Mouse (Mus musculus): Measurements from ENCODE around the gene Rnf207.

- TF ChIP-seq EP300 (IDR thresholded peaks at IDR 0.05; ENCODE audit: low read depth) (no peak), CTCF (IDR thresholded peaks at IDR 0.05; ENCODE audit: low read depth) (no peak)
Observed at GRCm38 (mm10) chr4:152266236-152266895, 52.4 kb downstream of the Rnf207 start.
